Mouse (Mus musculus) heart, embryonic 11.5 days (tissue): ENCODE measurements at regions not wholly inside any gene's neighbourhood (a gene's known extent, or its start where the extent isn't known, plus 50 kb on each side); places are given as distances from the start of the nearest gene placed in this dataset.

Experiments used
- ATAC-seq: fragments of 200-750 bp; cut with Nextera tagmentation; replicated peaks from 2 replicates; pipeline ENCODE4 v1.8.0; 2017; ENCODE audit warnings: moderate library complexity; ENCODE audit not compliant: insufficient number of reproducible peaks, low FRiP score, low TSS enrichment
- H3K27ac ChIP-seq: fragments of 300-500 bp; sonication (generic); 2 replicates; pipeline ENCODE4 v1.5.1; 2014; ENCODE audit warnings: mild to moderate bottlenecking, low read depth, low read length
- H3K27me3 ChIP-seq: fragments of 300-500 bp; sonication (generic); 2 replicates; pipeline ENCODE4 v1.6.1; 2014; ENCODE audit warnings: mild to moderate bottlenecking, low read length, mixed read lengths; ENCODE audit not compliant: control insufficient read depth, insufficient read depth
- H3K36me3 ChIP-seq: fragments of 300-500 bp; sonication (generic); 2 replicates; pipeline ENCODE4 v1.6.1; 2014; ENCODE audit warnings: mild to moderate bottlenecking, low read length, moderate library complexity, mixed read lengths; ENCODE audit not compliant: control insufficient read depth, insufficient read depth
- H3K4me1 ChIP-seq: fragments of 300-500 bp; sonication (generic); 2 replicates; pipeline ENCODE4 v1.6.1; 2014; ENCODE audit warnings: low read length; ENCODE audit not compliant: control insufficient read depth, insufficient read depth
- H3K4me2 ChIP-seq: fragments of 300-500 bp; sonication (generic); 2 replicates; pipeline ENCODE4 v1.6.1; 2014; ENCODE audit warnings: mild to moderate bottlenecking, moderate library complexity
- H3K4me3 ChIP-seq: fragments of 300-500 bp; sonication (generic); 2 replicates; pipeline ENCODE4 v1.5.1; 2014; ENCODE audit warnings: low read depth, low read length
- H3K9ac ChIP-seq: fragments of 300-500 bp; sonication (generic); 2 replicates; pipeline ENCODE4 v1.6.1; 2014; ENCODE audit warnings: mild to moderate bottlenecking, low read depth, low read length, moderate library complexity
- H3K9me3 ChIP-seq: fragments of 300-500 bp; sonication (generic); replicated peaks from 2 replicates; pipeline ENCODE4 v1.6.1; 2016; ENCODE audit warnings: low read length; ENCODE audit not compliant: control insufficient read depth
- WGBS: fragments of 180-500 bp; shearing (Covaris S2); extraction: QIAGEN DNeasy Blood & Tissue Kit; methylation state at CpG from one replicate; pipeline ENCODE4 v1.1.7; 2014; ENCODE audit not compliant: insufficient replicate concordance; 5-methylcytosine and 5-hydroxymethylcytosine counted together

GRCm38 (mm10) chr7:111969198-111969887 lies 54.0 kb upstream of the Usp47 start:
- 48% methylated on average over 4 of the region's 4 CpGs for WGBS
- no peaks in the 10 kb centered on the region for H3K36me3 ChIP-seq
- H3K27me3 ChIP-seq = no peaks in the 10 kb centered on the region

DNA sequence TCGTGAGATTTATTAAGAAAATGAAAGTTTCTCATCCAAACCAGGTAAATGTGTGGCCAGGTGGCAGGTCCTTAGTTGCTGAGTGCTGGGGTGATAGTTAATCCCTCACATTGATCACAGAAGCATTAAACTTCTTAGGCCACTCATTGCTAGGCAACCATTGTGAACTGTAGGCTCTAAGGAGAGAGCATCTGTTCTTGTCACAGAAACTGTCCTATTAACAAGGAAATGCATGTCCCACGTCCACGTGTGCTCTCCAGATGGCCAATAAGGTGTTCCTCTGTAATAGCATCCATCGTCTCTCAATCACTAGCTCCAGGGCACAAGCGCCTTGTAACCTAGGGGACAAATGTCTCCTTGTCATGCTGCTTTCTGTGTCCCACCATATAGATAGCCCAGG lies 55.0 kb upstream of the Usp47 start:
- no peak overlapping the region for H3K27ac ChIP-seq
- H3K9ac ChIP-seq = no peak overlapping the region
- no peak for ATAC-seq
- H3K4me1 ChIP-seq = no peaks in the 10 kb centered on the region; the same call in 1 of the 2 replicates
- no peaks in the 10 kb centered on the region for H3K36me3 ChIP-seq
- H3K4me3 ChIP-seq = no peak overlapping the region
- no peak overlapping the region for H3K4me2 ChIP-seq
- H3K27me3 ChIP-seq = no peaks in the 10 kb centered on the region
- H3K9me3 ChIP-seq = no peaks in the 10 kb centered on the region
- WGBS = 75% methylated on average over 5 of the region's 5 CpGs

More at GRCm38 (mm10) chr7:111969198-111969887, 54.0 kb upstream of the Usp47 start:
- no peak for ATAC-seq
- Histone ChIP-seq H3K9ac (no peak overlapping the region), H3K27ac (no peak overlapping the region), H3K9me3 (no peaks in the 10 kb centered on the region), H3K4me1 (no peaks in the 10 kb centered on the region; the same call in 1 of the 2 replicates), H3K4me3 (no peak overlapping the region), H3K4me2 (no peak overlapping the region)

DNA sequence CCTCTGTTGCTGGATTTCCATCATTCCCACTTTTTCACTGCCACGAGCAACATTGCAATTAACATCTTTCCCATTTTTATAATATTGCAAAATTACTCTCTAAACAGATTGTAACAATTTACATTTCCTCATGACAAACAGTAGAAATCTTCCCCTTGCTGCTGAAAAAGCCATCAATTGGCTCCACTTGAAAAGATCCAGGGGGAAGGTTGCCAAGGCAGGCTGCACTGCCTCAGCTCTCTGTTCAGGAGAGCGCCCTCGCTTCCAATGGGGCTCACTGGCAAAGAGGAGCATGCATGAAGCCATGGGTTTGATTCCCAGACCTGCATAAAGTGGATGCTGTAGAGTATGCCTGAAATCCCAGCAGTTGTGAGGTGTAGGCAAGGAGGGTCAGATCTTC lies 56.6 kb upstream of the Usp47 start:
- 80% methylated on average over 3 of the region's 3 CpGs for WGBS

DNA sequence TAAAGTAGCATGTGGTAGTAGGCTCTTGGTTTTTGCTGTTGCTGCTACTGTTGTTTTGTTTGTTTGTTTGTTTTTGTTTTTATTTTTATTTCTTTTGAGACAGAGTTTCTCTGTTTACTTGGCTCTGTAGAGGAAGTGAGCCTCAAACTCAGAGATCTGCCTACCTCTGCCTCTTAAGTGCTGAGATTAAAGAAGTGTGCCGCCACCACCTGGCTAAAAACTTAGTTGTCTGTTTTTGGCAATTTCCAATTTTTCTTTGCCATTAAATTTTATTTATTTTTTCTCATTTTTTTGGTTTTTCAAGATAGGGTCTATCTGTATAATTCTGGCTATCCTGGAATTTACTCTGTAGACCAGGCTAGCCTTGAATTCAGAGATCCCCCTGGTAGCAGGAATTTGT lies 59.3 kb upstream of the Usp47 start:
- no peaks in the 10 kb centered on the region for H3K9me3 ChIP-seq
- 77% methylated on average over 1 of the region's 1 CpGs for WGBS
- H3K4me2 ChIP-seq = no peak overlapping the region
- H3K4me3 ChIP-seq = no peak overlapping the region
- no peaks in the 10 kb centered on the region for H3K36me3 ChIP-seq
- no peak overlapping the region for H3K27ac ChIP-seq
- no peaks in the 10 kb centered on the region for H3K27me3 ChIP-seq
- ATAC-seq = no peak
- H3K4me1 ChIP-seq = no peaks in the 10 kb centered on the region
- H3K9ac ChIP-seq = no peak overlapping the region

More for the DNA sequence above, 56.6 kb upstream of the Usp47 start:
- Histone ChIP-seq H3K9ac (no peak overlapping the region), H3K4me3 (no peak overlapping the region), H3K36me3 (no peaks in the 10 kb centered on the region), H3K27me3 (no peaks in the 10 kb centered on the region), H3K9me3 (no peaks in the 10 kb centered on the region), H3K4me2 (no peak overlapping the region), H3K4me1 (no peaks in the 10 kb centered on the region), H3K27ac (no peak overlapping the region)
- ATAC-seq = no peak

DNA sequence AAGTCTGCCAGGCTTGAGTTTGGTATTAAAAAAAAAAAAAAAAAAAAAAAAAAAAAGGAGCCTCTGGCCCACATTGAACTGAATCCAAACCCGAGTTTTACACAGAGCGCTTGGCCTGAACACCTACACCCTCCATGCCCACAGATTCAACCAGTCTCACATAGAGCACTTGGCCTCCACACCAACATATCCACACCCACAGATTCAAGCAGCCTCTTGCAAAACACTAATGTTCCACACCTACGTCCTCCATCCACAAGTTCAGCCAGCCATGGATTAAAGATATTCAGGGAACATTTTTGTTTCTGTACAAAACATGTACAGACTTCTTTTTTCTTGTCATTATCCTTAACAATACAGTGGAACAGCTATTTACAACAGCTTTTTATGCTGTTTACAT lies 63.3 kb upstream of the Usp47 start:
- no peaks in the 10 kb centered on the region for H3K9me3 ChIP-seq
- H3K27ac ChIP-seq = no peak overlapping the region
- no peaks in the 10 kb centered on the region for H3K27me3 ChIP-seq
- no peak for ATAC-seq
- no peak overlapping the region for H3K9ac ChIP-seq
- no peak overlapping the region for H3K4me2 ChIP-seq
- no peaks in the 10 kb centered on the region for H3K36me3 ChIP-seq
- H3K4me1 ChIP-seq = no peaks in the 10 kb centered on the region
- WGBS = 89% methylated on average over 3 of the region's 3 CpGs
- no peak overlapping the region for H3K4me3 ChIP-seq

DNA sequence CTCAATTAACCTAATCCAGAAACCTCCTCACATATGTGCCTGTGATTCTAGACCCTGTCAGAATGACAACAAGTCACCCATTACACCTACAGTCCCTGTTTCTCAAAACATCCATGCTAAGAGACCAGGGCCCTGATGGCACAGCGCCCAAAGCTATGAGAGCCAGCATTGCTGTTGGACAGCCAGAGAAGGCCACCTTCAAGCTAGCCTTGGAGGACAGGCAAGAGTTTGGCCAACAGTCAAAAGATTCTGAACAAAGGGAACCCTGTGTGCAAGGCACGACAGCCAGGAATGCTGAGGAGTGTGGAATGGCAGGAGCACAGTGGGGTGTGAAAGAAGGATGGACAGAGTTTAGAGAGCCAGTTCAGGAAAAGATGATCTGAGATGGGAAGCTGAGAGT lies 66.6 kb upstream of the Usp47 start:
- H3K4me2 ChIP-seq = no peak overlapping the region
- no peak for ATAC-seq
- no peak overlapping the region for H3K9ac ChIP-seq
- H3K27me3 ChIP-seq = no peaks in the 10 kb centered on the region
- H3K27ac ChIP-seq = no peak overlapping the region
- no peaks in the 10 kb centered on the region for H3K9me3 ChIP-seq
- H3K4me1 ChIP-seq = no peaks in the 10 kb centered on the region
- no peaks in the 10 kb centered on the region for H3K36me3 ChIP-seq
- H3K4me3 ChIP-seq = no peak overlapping the region
- 72% methylated on average over 2 of the region's 2 CpGs for WGBS

DNA sequence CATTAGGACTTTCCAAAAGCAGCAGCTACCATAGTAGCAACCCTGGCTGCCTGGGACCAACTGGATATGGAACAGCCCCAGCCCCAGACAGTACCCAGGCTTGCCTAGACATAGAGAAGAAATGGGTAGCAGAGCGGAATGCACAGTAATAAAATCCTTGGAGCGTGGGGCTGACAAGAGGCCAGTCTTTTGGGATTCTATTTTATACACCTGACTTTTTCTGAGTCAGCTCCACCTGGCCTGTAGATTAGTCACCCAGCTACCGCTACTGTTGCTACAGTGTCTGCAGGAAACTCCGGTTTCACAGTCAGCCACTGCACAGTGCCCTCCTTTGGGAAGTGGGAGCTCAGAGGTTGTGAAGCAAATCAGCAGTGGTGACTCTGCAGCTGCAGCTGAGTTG lies 83.7 kb upstream of the Usp47 start:
- Histone ChIP-seq H3K36me3 (no peaks in the 10 kb centered on the region), H3K9me3 (no peaks in the 10 kb centered on the region), H3K27ac (no peak overlapping the region), H3K27me3 (no peaks in the 10 kb centered on the region), H3K4me2 (no peak overlapping the region), H3K4me3 (no peak overlapping the region), H3K4me1 (no peaks in the 10 kb centered on the region), H3K9ac (no peak overlapping the region)
- 81% methylated on average over 4 of the region's 4 CpGs for WGBS
- ATAC-seq = no peak

- no peak for ATAC-seq
- no peak overlapping the region for H3K4me3 ChIP-seq
- no peaks in the 10 kb centered on the region for H3K27me3 ChIP-seq
- no peak overlapping the region for H3K9ac ChIP-seq
- 77% methylated on average over 3 of the region's 3 CpGs for WGBS
- no peaks in the 10 kb centered on the region for H3K9me3 ChIP-seq
- H3K4me2 ChIP-seq = no peak overlapping the region
- H3K27ac ChIP-seq = no peak overlapping the region
- H3K36me3 ChIP-seq = no peaks in the 10 kb centered on the region
- H3K4me1 ChIP-seq = no peaks in the 10 kb centered on the region
Measured at GRCm38 (mm10) chr7:111937547-111937946, 85.8 kb upstream of the Usp47 start.

- H3K9me3 ChIP-seq = no peaks in the 10 kb centered on the region
- ATAC-seq = no peak
- WGBS = 71% methylated on average over 2 of the region's 2 CpGs
Measured at GRCm38 (mm10) chr7:111937102-111937501, 86.2 kb upstream of the Usp47 start.

More at GRCm38 (mm10) chr7:111937102-111937501, 86.2 kb upstream of the Usp47 start:
- Histone ChIP-seq H3K36me3 (no peaks in the 10 kb centered on the region), H3K4me2 (no peak overlapping the region), H3K9ac (no peak overlapping the region), H3K4me3 (no peak overlapping the region), H3K27ac (no peak overlapping the region), H3K4me1 (no peaks in the 10 kb centered on the region), H3K27me3 (no peaks in the 10 kb centered on the region)
